Mouse (Mus musculus) E14TG2a.4 (cell line): ENCODE results near the gene Kif18a.

Experiments
- CTCF ChIP-seq: conservative IDR thresholded peaks from 2 replicates; pipeline ENCODE4 v1.5.1; 2014; ENCODE audit warnings: low read length
- NANOG ChIP-seq: IDR thresholded peaks from 2 replicates; pipeline ENCODE4 v1.6.1; 2014; ENCODE audit warnings: borderline replicate concordance, low read length, mixed read lengths

DNA sequence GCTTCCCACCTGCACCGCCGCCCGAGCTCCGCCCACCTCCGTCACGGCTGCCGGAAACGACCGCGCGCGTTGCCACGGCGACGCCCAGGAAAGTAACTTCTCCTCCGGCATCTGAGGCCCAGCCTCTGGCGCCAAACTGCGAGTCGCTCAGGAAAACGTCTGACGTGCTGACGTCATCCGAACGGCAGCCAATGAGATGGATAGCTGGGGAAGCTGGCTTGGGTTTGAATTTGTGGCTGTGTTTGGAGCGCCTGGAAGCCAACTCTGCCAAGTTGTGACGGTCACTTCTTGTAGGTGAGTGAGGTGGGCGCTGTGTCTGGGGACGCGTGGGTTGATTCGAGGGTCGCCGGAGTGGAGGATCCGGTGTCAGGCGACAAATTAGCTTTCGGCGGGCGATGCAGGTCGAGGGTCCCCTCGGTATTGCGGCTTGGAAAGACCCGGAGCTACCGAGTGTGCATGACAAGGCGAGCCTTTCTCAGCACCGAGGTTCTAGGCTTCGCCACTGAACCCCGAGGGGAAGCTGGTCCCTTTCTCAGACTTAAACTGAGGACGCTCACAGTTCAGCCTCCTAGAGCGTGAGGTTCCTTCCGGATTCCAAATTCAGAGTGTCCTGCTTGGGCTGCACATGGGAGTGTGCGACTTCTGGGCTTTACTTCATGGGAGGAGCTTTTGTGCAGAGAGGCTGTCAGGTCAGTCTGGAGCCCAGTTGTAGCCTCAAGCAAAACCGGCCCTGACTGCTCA lies at the start of gene Kif18a, which contains the start of gene Mettl15:
- TF ChIP-seq CTCF (no peak), NANOG (no peak)
